Mouse (Mus musculus) heart, embryonic 14.5 days (tissue): Measurements from ENCODE around the gene Epb41l4b. TPM values are rescaled to one million over a fixed set of nuclear protein-coding genes. Genes with fewer than 3 reads are reported as not detected.

Experiments used
- ATAC-seq: fragments of 200-750 bp; cut with Nextera tagmentation; 2 replicates; pipeline ENCODE4 v1.8.0; 2017; ENCODE audit warnings: low read depth, moderate TSS enrichment; ENCODE audit not compliant: insufficient number of reproducible peaks, insufficient read depth, low FRiP score
- H3K27ac ChIP-seq, 2 experiments: fragments of 200-500 bp in 1 of 2; fragments of 300-500 bp in 1 of 2; sonication (generic) in 1 of 2; replicated peaks in 1 of 2; 2 replicates each; pipeline ENCODE4 v1.5.1; 2012 to 2014; ENCODE audit warnings: low read depth in 2 of 2, low read length in 2 of 2, control low read depth in 1 of 2, mild to moderate bottlenecking in 1 of 2, mixed read lengths in 1 of 2; ENCODE audit not compliant: control insufficient read depth in 1 of 2, insufficient read depth in 1 of 2
- H3K27me3 ChIP-seq: fragments of 300-500 bp; sonication (generic); 2 replicates; pipeline ENCODE4 v1.6.1; 2014; ENCODE audit warnings: mild to moderate bottlenecking, low read length, control low read depth; ENCODE audit not compliant: control insufficient read depth, insufficient read depth
- H3K36me3 ChIP-seq: fragments of 300-500 bp; sonication (generic); 2 replicates; pipeline ENCODE4 v1.6.1; 2014; ENCODE audit warnings: mild to moderate bottlenecking, control low read depth, low read length, mixed read lengths; ENCODE audit not compliant: control insufficient read depth, insufficient read depth
- H3K4me1 ChIP-seq, 2 experiments: fragments of 200-500 bp in 1 of 2; fragments of 300-500 bp in 1 of 2; sonication (generic) in 1 of 2; 2 replicates each; pipeline ENCODE4 v1.6.1; 2012 to 2014; ENCODE audit warnings: low read length in 2 of 2, control low read depth in 1 of 2, mixed read lengths in 1 of 2; ENCODE audit not compliant: control insufficient read depth in 2 of 2, insufficient read depth in 2 of 2
- H3K4me2 ChIP-seq: fragments of 300-500 bp; sonication (generic); 2 replicates; pipeline ENCODE4 v1.6.1; 2014; ENCODE audit warnings: mild to moderate bottlenecking, low read length
- H3K4me3 ChIP-seq, 2 experiments: fragments of 200-500 bp in 1 of 2; fragments of 300-500 bp in 1 of 2; sonication (generic) in 1 of 2; 2 replicates each; pipeline ENCODE4 v1.5.1; 2012 to 2014; ENCODE audit warnings: low read length in 2 of 2, mild to moderate bottlenecking in 2 of 2, control low read depth in 1 of 2, low read depth in 1 of 2, moderate library complexity in 1 of 2; ENCODE audit not compliant: control insufficient read depth in 1 of 2, insufficient read depth in 1 of 2
- H3K9ac ChIP-seq: fragments of 300-500 bp; sonication (generic); 2 replicates; pipeline ENCODE4 v1.6.1; 2014; ENCODE audit warnings: mild to moderate bottlenecking, low read length
- H3K9me3 ChIP-seq: fragments of 300-500 bp; sonication (generic); 2 replicates; pipeline ENCODE4 v1.6.1; 2016; ENCODE audit warnings: low read length, control low read depth; ENCODE audit not compliant: control insufficient read depth
- WGBS: fragments of 180-500 bp; shearing (Covaris S2); extraction: QIAGEN DNeasy Blood & Tissue Kit; methylation state at CpG from one replicate; pipeline ENCODE4 v1.1.7; 2014; 5-methylcytosine and 5-hydroxymethylcytosine counted together
- polyA plus RNA-seq: library from polyadenylated mRNA; unstranded; fragments of >200 nt; fragmentation: Nextera tagmentation; extraction: Ambion mirVana; gene quantifications from 2 replicates; pipeline ENCODE4 v1.2.1, GENCODE M21; 2014

The Epb41l4b gene
- polyA plus RNA-seq, 1 experiment from 2014 or later: 0.57 TPM

DNA sequence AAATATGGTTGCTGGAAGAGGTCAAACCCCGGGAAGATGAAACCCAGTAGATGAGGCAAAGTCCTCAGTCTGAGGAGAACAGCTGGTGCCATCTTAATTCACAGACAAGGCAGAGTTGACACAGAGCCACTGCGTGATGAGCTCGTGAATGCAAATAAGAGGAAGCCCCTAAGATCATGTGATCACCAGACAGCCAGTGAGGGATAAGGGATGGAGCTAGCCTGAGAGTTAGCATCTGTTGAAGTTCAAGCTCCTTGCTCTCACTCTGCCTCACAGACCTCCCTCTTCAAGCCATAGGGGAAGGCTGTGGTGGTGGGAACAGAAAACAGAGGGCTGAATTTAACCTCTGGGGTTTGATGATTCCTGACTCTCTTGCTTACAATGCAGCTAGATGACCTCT, 22.4 kb upstream of the Epb41l4b start:
- WGBS: 52% methylated on average over 3 of the region's 3 CpGs
- ATAC-seq: no peak
- H3K27me3 ChIP-seq: no peaks in the 10 kb centered on the region

DNA sequence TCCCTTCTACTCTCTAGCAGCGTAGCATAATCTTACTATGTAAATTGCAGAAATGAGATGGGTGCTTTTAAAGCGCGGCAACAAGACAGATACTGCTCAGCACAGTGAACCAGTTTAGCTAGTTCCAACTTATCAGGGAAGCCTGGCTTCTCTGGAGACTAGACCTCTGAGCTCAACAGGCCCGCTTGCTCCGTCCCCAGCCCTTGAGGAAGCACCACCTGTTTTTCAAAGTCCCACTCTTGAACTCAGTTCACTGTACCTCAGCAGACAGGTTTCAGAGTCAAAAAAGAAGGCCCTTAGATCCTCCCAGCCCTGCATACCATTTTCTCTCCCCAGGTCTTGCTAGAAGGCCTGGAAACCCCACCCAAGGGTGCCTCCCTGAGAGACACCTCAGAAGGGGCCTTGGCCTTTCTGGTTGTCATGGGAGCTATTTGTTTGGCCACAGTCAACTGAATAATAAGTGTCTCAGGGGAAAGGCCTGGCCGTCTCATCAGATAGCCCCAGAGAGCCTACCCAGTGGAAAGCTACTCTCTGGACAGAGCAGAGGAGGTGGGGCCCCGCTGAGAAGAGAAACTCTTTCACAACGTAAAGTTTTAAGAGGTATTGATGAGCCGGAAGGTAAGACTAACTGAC, 21.5 kb upstream of the Epb41l4b start:
- Histone ChIP-seq H3K9ac (no peak overlapping the region), H3K4me2 (no peak overlapping the region), H3K4me1 (no peaks in the 10 kb centered on the region), H3K9me3 (no peaks in the 10 kb centered on the region), H3K36me3 (no peaks in the 10 kb centered on the region), H3K27me3 (no peaks in the 10 kb centered on the region), H3K27ac (no peak overlapping the region), H3K4me3 (no peak overlapping the region)
- no peak for ATAC-seq
- WGBS: 83% methylated on average over 9 of the region's 9 CpGs

More for the DNA sequence above, 22.4 kb upstream of the Epb41l4b start:
- H3K27ac ChIP-seq: no peak overlapping the region
- no peak overlapping the region for H3K9ac ChIP-seq
- H3K9me3 ChIP-seq: no peaks in the 10 kb centered on the region
- H3K36me3 ChIP-seq: no peaks in the 10 kb centered on the region
- no peak overlapping the region for H3K4me2 ChIP-seq
- no peaks in the 10 kb centered on the region for H3K4me1 ChIP-seq
- H3K4me3 ChIP-seq: no peak overlapping the region

DNA sequence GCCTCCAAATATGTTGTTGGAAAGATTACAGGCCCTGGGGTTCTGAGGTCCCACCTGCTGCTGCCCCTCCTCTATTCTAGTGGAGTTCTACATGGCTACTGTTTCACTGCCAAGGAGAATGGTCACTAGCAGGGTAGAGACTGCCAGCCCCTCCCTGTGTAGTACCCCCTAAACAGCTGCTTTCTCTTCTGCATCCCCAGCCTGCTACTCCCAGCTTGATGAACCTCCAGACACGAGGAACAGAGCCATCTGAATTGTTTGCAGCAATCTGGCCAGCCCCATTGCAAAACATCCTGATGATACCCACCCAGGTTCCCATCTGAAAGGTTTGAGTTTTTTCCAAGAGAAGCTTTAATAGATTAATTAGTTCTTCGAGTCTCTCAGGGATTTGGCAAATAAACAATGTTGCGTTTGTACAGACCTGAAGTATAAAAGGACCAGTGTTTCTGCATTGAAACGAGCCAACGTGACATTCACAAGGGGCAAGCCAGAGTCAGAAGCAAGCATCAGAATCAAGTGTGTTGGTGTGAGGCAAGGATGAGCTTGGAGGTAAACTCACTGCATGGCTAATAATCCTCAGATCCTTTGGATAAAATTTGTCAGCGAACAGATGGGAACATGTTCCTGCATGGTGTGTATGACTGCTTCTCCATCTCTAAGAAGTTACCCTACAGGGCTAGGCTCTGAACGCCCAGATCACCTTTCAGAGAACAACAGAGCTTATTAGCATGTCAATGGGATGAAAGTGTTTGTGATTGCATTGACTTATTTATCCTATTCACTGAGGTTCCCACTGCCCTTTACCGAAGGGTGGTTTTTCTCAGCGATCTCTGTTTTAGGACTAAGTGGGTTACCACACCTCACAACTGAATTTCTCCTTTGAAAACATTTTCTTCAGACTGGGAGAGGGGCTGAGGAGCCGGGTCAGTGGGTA, 19.8 kb upstream of the Epb41l4b start:
- WGBS: 50% methylated on average over 10 of the region's 10 CpGs
- Histone ChIP-seq H3K4me2 (no peak overlapping the region), H3K9me3 (no peaks in the 10 kb centered on the region), H3K4me1 (no peaks in the 10 kb centered on the region), H3K36me3 (no peaks in the 10 kb centered on the region), H3K27ac (no peak overlapping the region), H3K27me3 (no peaks in the 10 kb centered on the region), H3K9ac (no peak overlapping the region), H3K4me3 (no peak overlapping the region)
- ATAC-seq: no peak

DNA sequence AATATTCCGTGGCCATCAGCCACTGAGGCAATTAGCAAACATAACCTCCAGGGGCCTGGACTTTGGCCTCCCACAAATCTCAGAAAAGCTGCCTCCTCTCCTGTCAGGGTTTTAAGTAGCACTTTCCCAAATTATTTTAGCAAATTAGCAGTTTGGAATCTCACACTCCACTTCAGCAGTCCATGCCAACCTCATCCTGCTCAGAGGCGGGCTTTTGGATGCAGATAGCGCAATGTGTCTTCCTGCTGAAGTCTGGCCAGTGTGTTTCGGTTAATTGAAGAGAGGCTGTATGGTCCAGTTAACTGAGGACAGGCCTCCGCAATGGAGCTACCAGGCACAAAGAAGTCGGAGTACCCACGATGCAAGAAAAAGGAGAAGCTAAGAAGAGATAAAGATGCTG, 17.3 kb upstream of the Epb41l4b start:
- no peak overlapping the region for H3K4me2 ChIP-seq
- WGBS: 85% methylated on average over 7 of the region's 7 CpGs
- H3K9me3 ChIP-seq: no peaks in the 10 kb centered on the region
- no peaks in the 10 kb centered on the region for H3K27me3 ChIP-seq
- no peaks in the 10 kb centered on the region for H3K4me1 ChIP-seq
- no peak overlapping the region for H3K4me3 ChIP-seq
- H3K9ac ChIP-seq: no peak overlapping the region
- ATAC-seq: no peak
- H3K36me3 ChIP-seq: no peaks in the 10 kb centered on the region
- H3K27ac ChIP-seq: no peak overlapping the region

DNA sequence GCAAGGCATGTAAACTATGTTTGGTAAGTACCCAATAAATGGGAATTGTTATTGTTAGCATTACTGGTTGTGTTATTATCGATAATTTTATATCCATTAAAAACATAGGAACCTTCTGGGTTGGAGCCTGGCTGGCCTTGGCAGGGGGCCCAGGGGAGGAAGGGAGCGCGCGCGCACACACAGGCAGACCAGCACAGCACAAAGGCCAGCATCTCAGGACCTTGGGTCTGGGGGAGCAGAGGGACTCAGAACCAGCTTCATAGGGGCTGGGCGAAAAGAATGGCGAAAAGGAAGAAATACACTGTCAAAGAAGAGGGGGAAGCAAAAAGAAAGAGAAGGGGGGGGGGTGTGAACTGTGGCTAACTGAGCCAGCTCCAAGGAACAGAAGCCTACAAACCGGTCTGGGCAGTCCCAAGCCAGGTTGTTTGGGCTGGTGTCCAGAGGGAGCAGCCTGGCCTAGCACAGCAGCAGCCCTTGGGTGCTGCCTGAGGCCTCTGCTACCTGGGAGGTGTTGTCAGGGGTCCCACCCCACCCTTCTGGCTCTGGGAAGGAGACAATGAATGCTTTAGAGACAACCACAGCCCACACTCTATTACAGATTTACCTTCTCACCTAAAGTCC, 13.4 kb upstream of the Epb41l4b start:
- no peak for ATAC-seq
- no peaks in the 10 kb centered on the region for H3K27me3 ChIP-seq
- no peak overlapping the region for H3K27ac ChIP-seq
- H3K4me2 ChIP-seq: no peak overlapping the region
- H3K9ac ChIP-seq: no peak overlapping the region
- WGBS: 81% methylated on average over 8 of the region's 8 CpGs
- peaks cover 9 to 11% of the 10 kb centered on the region in 2 experiments for H3K4me1 ChIP-seq
- no peak overlapping the region for H3K4me3 ChIP-seq
- H3K9me3 ChIP-seq: no peaks in the 10 kb centered on the region
- no peaks in the 10 kb centered on the region for H3K36me3 ChIP-seq

DNA sequence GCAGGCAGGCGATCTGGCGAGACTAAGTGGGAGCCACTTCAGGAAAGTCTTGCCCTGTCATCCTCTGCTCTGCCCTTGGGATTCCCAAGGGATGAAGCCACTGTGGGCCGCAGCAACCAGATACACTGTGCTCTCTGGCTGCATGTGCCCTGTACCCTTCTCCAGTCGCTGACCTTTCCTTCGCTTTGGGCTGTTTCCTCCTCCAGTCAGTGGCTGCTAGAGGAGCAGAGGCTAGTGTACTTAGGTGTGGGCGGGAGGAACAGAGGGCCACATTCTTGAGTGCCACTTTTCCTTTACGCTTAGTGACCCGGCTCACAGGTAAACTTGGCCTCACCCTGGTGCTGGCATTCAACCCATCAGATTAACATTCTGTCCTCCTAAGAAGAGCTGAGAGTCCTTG, 10.6 kb upstream of the Epb41l4b start:
- peak overlapping the region; percentile 54; the same call in 1 of the 2 replicates for H3K9ac ChIP-seq
- H3K27me3 ChIP-seq: no peaks in the 10 kb centered on the region
- H3K36me3 ChIP-seq: no peaks in the 10 kb centered on the region
- no peak overlapping the region for H3K4me3 ChIP-seq
- H3K4me1 ChIP-seq: peaks cover 9 to 11% of the 10 kb centered on the region in 2 experiments
- 28% methylated on average over 8 of the region's 8 CpGs for WGBS
- no peaks in the 10 kb centered on the region for H3K9me3 ChIP-seq
- no peak for ATAC-seq
- peak overlapping the region; percentile 57 for H3K4me2 ChIP-seq
- no peak overlapping the region for H3K27ac ChIP-seq

DNA sequence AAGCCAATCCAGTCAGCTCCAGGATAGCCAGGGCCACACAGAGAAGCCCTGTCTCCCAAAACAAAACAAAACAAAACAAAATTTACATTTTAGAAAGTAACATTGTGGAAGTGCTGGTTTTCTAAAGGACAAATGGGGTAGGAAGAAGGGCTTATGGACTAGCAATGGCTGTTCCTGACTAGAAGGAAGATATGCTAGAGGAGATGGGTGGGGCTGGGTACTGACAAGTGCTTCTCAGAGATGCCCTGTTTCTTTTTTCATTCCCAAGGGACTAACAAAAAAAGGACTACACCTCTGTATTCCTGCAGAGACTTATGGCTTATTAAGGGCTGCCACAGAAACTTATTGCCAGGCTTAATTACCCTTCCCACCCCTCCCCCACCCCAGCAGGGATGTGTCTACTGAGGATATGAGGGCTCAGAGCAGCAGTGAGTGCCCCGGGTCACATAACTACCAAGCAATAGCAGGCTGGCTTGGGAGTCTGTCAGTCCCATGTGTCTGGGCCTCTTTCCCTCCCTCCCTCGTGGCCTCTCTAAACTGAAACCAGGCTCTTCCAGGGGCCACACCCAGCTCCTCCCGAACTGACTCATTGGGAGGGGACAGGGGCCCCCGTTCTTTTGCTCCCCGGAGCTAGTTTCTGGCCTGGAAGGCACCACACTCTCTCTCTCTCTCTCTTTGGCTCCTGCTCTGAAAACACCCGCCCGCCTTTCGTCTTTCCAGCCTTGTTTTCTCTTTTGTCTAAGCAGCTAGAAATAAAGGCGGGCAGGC, 10.0 kb upstream of the Epb41l4b start:
- H3K27ac ChIP-seq: no peak overlapping the region
- no peak for ATAC-seq
- H3K27me3 ChIP-seq: no peaks in the 10 kb centered on the region
- H3K4me1 ChIP-seq: peaks cover 9 to 11% of the 10 kb centered on the region in 2 experiments
- 7% methylated on average over 9 of the region's 9 CpGs for whole genome bisulfite sequencing
- peak overlapping the region; percentile 57 for H3K4me2 ChIP-seq
- H3K4me3 ChIP-seq: no peak overlapping the region
- no peaks in the 10 kb centered on the region for H3K9me3 ChIP-seq
- no peaks in the 10 kb centered on the region for H3K36me3 ChIP-seq
- H3K9ac ChIP-seq: peak overlapping the region; percentile 54; the same call in 1 of the 2 replicates
